Mouse (Mus musculus) MEL (cell line): ENCODE measurements around the gene Ppp3r1.

Source experiments
- CHD2 ChIP-seq: IDR thresholded peaks from 2 replicates; pipeline ENCODE4 v1.6.1; 2011; ENCODE audit warnings: low read length, improper control_type of control experiment
- CTCF ChIP-seq, 3 experiments: IDR thresholded peaks in 2 of 3; conservative IDR thresholded peaks in 1 of 3; 2 replicates each; pipeline ENCODE4 v1.5.1; 2011 to 2012; ENCODE audit warnings: low read length in 3 of 3, low read depth in 2 of 3, mild to moderate bottlenecking in 2 of 3, improper control_type of control experiment in 1 of 3, inconsistent platforms in 1 of 3, mixed read lengths in 1 of 3, moderate library complexity in 1 of 3; ENCODE audit not compliant: control insufficient read depth in 1 of 3, insufficient read depth in 1 of 3, poor library complexity in 1 of 3, severe bottlenecking in 1 of 3
- EP300 ChIP-seq, 2 experiments: IDR thresholded peaks; 2 replicates each; pipeline ENCODE4 v1.6.1; 2011; ENCODE audit warnings: improper control_type of control experiment in 2 of 2, low read length in 2 of 2, low read depth in 1 of 2, mild to moderate bottlenecking in 1 of 2
- GABPA ChIP-seq: IDR thresholded peaks from 2 replicates; pipeline ENCODE4 v1.6.1; 2012; ENCODE audit warnings: low read depth, mild to moderate bottlenecking, inconsistent platforms, low read length, improper control_type of control experiment, moderate library complexity
- MAZ ChIP-seq: IDR thresholded peaks from 2 replicates; pipeline ENCODE4 v1.6.1; 2012; ENCODE audit warnings: low read depth, mild to moderate bottlenecking, inconsistent platforms, low read length, improper control_type of control experiment
- MEF2A ChIP-seq: IDR thresholded peaks from 2 replicates; pipeline ENCODE4 v1.6.1; 2014; ENCODE audit warnings: low read depth, mild to moderate bottlenecking, inconsistent platforms, low read length, improper control_type of control experiment; ENCODE audit not compliant: poor library complexity, insufficient replicate concordance, severe bottlenecking; ENCODE audit errors: extremely low read depth
- NELFE ChIP-seq: IDR thresholded peaks from 2 replicates; pipeline ENCODE4 v1.6.1; 2011; ENCODE audit warnings: low read depth, low read length, improper control_type of control experiment
- POLR2A ChIP-seq, 2 experiments: IDR thresholded peaks; 2 replicates each; pipeline ENCODE4 v1.6.1; 2011 to 2012; ENCODE audit warnings: low read length in 2 of 2, mild to moderate bottlenecking in 2 of 2, control low read depth in 1 of 2, improper control_type of control experiment in 1 of 2, low read depth in 1 of 2, moderate library complexity in 1 of 2; ENCODE audit not compliant: control insufficient read depth in 1 of 2, insufficient read depth in 1 of 2, poor library complexity in 1 of 2
- RCOR1 ChIP-seq: IDR thresholded peaks from 2 replicates; pipeline ENCODE4 v1.6.1; 2012; ENCODE audit warnings: low read depth, mild to moderate bottlenecking, inconsistent platforms, low read length, improper control_type of control experiment
- TBP ChIP-seq: IDR thresholded peaks from 2 replicates; pipeline ENCODE4 v1.8.0; 2011; ENCODE audit warnings: low read depth, low read length, improper control_type of control experiment
- UBTF ChIP-seq: IDR thresholded peaks from 2 replicates; pipeline ENCODE4 v1.6.1; 2012; ENCODE audit warnings: low read depth, mild to moderate bottlenecking, inconsistent platforms, low read length, improper control_type of control experiment, moderate library complexity, borderline replicate concordance; ENCODE audit not compliant: insufficient read depth
- ZKSCAN1 ChIP-seq: IDR thresholded peaks from 2 replicates; pipeline ENCODE4 v1.6.1; 2012; ENCODE audit warnings: low read depth, mild to moderate bottlenecking, inconsistent platforms, low read length, improper control_type of control experiment, moderate library complexity

DNA sequence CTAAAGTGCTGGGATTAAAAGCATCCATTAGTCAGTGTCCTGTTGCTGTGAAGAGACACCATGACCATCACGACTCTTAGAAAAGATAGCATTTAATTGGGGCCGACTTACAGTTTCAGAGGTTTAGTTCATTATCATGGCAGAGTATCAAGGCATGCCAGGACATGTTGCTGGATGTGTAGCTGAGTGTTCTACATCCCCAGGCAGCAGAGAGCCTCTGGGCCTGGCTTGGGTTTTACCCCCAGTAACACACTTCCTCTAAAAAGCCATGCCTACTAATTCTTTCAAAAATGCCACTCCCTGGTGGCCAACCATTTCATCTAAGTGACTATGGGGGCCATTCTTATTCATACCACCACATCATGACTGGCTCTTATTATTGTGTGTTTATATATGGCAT, 24.1 kb downstream of the Ppp3r1 start:
- TF ChIP-seq CTCF (IDR thresholded peaks at IDR 0.05 in 2 of 3, conservative IDR thresholded peaks at IDR 0.05 in 1 of 3; ENCODE audit: control insufficient read depth in 1 of 3, insufficient read depth in 1 of 3, low read depth in 2 of 3, low read length in 3 of 3, poor library complexity in 1 of 3, severe bottlenecking in 1 of 3) (no peak), MEF2A (no peak), MAZ (no peak), EP300 (IDR thresholded peaks at IDR 0.05; ENCODE audit: low read depth in 1 of 2, low read length in 2 of 2) (no peak), NELFE (no peak), UBTF (no peak), POLR2A (IDR thresholded peaks at IDR 0.05; ENCODE audit: control insufficient read depth in 1 of 2, insufficient read depth in 1 of 2, low read depth in 1 of 2, low read length in 2 of 2, poor library complexity in 1 of 2) (no peak), ZKSCAN1 (no peak), CHD2 (no peak), RCOR1 (no peak), TBP (no peak), GABPA (no peak)
